Mouse (Mus musculus): ENCODE measurements around the gene Ephx1. TPM values are rescaled to one million over a fixed set of nuclear protein-coding genes. Genes with fewer than 3 reads are reported as not detected.

The Ephx1 gene
- 0.25 and 1.2 TPM in 2 replicates for polyA plus RNA-seq (2012)

DNA sequence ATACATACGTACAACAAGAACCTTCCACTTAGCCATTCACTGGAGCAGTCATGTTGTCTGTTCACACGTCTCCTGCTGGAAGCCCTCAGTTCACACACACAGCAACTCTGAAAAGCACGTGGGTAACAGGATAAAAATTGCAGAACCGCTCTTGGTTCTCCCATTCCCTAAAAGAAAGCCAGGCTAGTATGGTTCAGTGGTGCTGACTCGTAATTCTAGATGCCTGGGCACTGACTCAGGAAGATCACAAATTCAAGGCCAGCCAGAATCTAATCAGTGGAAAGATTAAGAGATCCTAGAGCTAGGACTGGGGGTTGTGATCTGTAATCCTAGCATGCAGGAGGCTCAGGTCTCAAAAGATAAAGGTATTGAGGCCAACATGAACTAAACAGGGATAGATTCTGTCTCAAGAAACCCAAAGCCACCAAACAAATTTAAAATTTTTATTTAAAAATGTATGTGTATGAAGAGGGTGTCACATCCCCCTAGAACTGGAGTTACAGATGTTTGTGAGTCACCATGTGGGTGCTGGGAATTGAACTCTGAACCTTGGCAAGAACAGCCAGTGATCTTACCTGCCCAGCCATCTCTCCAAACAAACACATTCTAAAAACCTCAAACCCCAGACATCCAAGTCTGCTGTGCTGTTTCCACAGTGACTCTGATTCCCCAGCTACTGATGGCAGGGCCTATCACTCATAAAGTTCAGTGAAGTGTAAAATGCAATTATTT, at the start of gene Ephx1:
TSS of gene Ephx1 (minus strand) at position 149 of the 732 bp plus-strand sequence.

DNA sequence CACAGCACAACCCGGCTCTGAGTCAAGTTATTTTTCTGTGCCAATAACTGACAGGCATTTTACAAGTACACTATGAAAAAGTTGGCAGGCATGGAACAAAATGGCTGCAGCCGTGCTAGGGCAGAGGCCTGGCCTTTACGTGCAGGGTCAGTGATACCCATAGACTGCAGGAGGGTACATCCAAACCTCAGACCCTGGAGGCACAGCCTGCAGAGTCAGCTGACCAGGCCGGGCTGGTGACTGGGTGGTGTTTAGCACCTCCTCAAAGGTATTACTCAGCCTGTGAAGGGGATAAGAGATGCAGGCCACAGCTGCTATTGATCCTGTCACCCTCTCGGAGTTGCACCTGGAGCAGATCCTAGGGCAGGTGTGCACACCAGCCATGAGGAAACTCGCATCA, 30.2 kb upstream of the Ephx1 start, which contains the start of gene 9130409I23Rik:
TSS of gene 9130409I23Rik (plus strand) at position 301 of the 400 bp plus-strand sequence.

DNA sequence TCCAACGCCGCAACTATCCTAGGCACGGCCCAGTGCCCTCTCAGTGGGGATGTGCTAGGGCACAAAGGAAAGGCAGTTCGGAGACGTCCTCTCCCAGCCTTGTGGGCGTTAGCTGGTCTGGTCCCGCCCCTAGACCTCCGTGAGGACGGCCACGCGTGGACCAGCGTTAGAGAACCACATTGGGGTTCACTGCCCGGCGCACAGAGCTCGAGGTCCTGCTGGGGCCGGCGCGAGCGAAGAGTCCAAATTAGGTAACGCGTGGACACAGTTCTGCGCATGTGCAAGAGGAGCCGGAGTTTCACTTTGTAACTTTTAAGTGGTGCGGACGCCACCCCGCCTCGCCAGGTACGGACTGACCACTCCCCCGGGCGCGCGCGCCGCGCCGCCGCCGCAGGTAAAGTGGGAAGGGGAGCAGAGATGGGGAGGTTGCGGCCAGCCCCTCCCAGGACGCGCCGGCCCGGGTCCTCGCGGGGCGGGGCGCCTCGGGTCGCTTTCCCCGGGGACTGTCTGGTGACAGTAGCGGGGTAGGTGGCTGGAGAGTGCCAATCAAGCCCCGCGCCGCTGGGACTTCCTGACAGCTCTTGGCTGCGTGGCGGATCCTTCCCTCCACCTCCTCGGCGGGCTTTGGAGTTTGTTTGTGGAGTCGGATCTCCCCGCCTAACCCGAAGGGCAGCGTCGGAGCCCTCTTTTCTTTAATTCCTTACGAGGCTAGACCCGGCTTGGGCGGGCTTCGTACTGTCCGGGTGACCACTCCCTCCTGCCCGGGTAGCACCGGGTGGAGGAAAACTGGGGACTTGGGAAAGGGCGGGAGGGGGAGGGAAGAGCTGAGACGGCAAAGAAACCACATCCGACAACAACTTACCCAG, 78.3 kb downstream of the Ephx1 start, which contains the start of gene Tmem63a:
TSS of gene Tmem63a (plus strand) at position 179 of the 866 bp plus-strand sequence.

DNA sequence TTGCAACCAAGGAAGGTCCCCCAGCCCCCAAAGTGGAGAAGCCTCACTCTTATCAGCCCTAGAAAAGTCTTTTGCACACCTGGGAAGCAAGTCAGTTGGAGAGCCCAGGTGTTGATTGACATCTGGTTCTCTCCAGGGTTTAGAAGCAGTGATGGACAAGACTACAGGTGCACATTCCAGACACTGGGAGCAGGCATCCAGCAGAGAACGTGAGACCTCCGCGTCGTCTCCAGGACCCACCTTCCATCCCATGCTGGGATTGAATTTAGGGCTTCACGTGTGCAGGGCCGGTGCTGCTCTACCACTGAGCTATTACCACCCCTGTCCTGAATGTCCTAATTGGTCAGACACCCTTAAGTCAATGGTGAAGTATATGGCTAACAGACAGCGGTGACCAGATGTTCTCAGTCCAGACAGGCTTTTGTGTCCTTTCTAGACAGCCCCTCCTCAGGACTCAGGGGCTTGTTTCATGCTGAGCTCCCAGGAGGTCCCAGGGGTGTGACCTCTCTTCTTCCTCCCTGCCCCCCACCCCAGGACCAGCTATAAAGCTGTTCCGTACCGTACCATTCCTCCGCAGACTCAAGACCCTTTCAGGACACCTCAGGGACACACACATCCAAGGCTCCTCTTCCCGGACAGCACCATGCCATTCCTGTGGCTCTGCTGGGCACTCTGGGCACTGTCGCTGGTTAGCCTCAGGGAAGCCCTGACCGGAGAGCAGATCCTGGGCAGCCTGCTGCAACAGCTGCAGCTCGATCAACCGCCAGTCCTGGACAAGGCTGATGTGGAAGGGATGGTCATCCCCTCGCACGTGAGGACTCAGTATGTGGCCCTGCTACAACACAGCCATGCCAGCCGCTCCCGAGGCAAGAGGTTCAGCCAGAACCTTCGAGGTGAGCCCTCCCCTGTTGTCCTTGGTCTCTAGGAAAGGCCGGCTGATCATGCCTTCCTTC, 86.0 kb downstream of the Ephx1 start, which contains the start of gene Lefty1:
TSS of gene Lefty1 (plus strand) at position 556 of the 953 bp plus-strand sequence.

Other genes starting within 250 kb of the Ephx1 start
- 1,624 and 1,774 TPM in 2 replicates for gene H3f3a, start 207.0 kb downstream of the Ephx1 start, polyA plus RNA-seq (2012)
- gene Sde2, start 169.8 kb downstream of the Ephx1 start, polyA plus RNA-seq (2012) = 40.0 and 67.6 TPM in 2 replicates
- not detected in 2 replicates for gene Lefty2, start 127.8 kb downstream of the Ephx1 start, polyA plus RNA-seq (2012)
- 70.6 and 80.3 TPM in 2 replicates for gene Pycr2, start 116.6 kb downstream of the Ephx1 start, polyA plus RNA-seq (2012)
- 5.7 and 7.2 TPM in 2 replicates for gene Lefty1, start 85.9 kb downstream of the Ephx1 start, polyA plus RNA-seq (2012)
- gene Tmem63a, start 78.6 kb downstream of the Ephx1 start, polyA plus RNA-seq (2012) = 22.1 and 27.7 TPM in 2 replicates
- not detected in 2 replicates for gene 9130409I23Rik, start 30.3 kb upstream of the Ephx1 start, polyA plus RNA-seq (2012)
- gene Nvl, start 123.3 kb upstream of the Ephx1 start, polyA plus RNA-seq (2012) = 2.4 and 2.7 TPM in 2 replicates
- 8.8 and 8.9 TPM in 2 replicates for gene Cnih4, start 123.8 kb upstream of the Ephx1 start, polyA plus RNA-seq (2012)
- 34.6 and 35.9 TPM in 2 replicates for gene Wdr26, start 191.1 kb upstream of the Ephx1 start, polyA plus RNA-seq (2012)